Mouse (Mus musculus) cerebellum, adult 11 months (tissue): Measurements from ENCODE around the gene Filip1l.
A peak's percentile ranks its signal among the peaks of the same experiment; 100 is the strongest.

Experiments
- DNase-seq: peaks from one replicate; pipeline ENCODE4 v3.0.0; 2022

The Filip1l gene

GRCm38 (mm10) chr16:57352751-57353150 is at the start of gene Filip1l:
Gene Filip1l (plus strand): TSS chr16:57353093.
- DNase-seq: no peak

GRCm38 (mm10) chr16:57303716-57304115 is 49.2 kb upstream of the Filip1l start:
- no peak for DNase-seq

GRCm38 (mm10) chr16:57305463-57305862 is 47.4 kb upstream of the Filip1l start:
- no peak for DNase-seq

GRCm38 (mm10) chr16:57312130-57312529 is 40.8 kb upstream of the Filip1l start:
- no peak for DNase-seq

- DNase-seq: no peak
Observed at GRCm38 (mm10) chr16:57313487-57313886, 39.4 kb upstream of the Filip1l start.

GRCm38 (mm10) chr16:57314236-57314635 is 38.7 kb upstream of the Filip1l start:
- no peak for DNase-seq

GRCm38 (mm10) chr16:57315026-57315425 is 37.9 kb upstream of the Filip1l start:
- DNase-seq: no peak

GRCm38 (mm10) chr16:57317127-57317526 is 35.8 kb upstream of the Filip1l start:
- no peak for DNase-seq

GRCm38 (mm10) chr16:57317882-57318636 is 34.8 kb upstream of the Filip1l start:
- DNase-seq: no peak

- no peak for DNase-seq
Observed at GRCm38 (mm10) chr16:57318637-57319125, 34.2 kb upstream of the Filip1l start.

- DNase-seq: no peak
Observed at GRCm38 (mm10) chr16:57319284-57320124, 33.4 kb upstream of the Filip1l start.

- no peak for DNase-seq
Observed at GRCm38 (mm10) chr16:57326996-57327395, 25.9 kb upstream of the Filip1l start.

GRCm38 (mm10) chr16:57329028-57329427 is 23.9 kb upstream of the Filip1l start:
- DNase-seq: no peak

- DNase-seq: no peak
Observed at GRCm38 (mm10) chr16:57330111-57330510, 22.8 kb upstream of the Filip1l start.

GRCm38 (mm10) chr16:57332301-57332700 is 20.6 kb upstream of the Filip1l start:
- DNase-seq: no peak

- no peak for DNase-seq
Observed at GRCm38 (mm10) chr16:57336770-57337423, 16.0 kb upstream of the Filip1l start.

- DNase-seq: no peak
Observed at GRCm38 (mm10) chr16:57339765-57340612, 12.9 kb upstream of the Filip1l start.

- no peak for DNase-seq
Observed at GRCm38 (mm10) chr16:57340613-57340898, 12.3 kb upstream of the Filip1l start.

- no peak for DNase-seq
Observed at GRCm38 (mm10) chr16:57346258-57346657, 6.6 kb upstream of the Filip1l start.

GRCm38 (mm10) chr16:57349039-57349438 is 3.9 kb upstream of the Filip1l start:
- peak; percentile 8 for DNase-seq

- DNase-seq: no peak
Observed at GRCm38 (mm10) chr16:57349689-57350088, 3.2 kb upstream of the Filip1l start.

GRCm38 (mm10) chr16:57353166-57353721 is 351 bp downstream of the Filip1l start:
- DNase-seq: no peak
